Mouse (Mus musculus) heart, embryonic 16.5 days (tissue): ENCODE data around the gene Adh7. TPM values are rescaled to one million over a fixed set of nuclear protein-coding genes. Genes with fewer than 3 reads are reported as not detected.

Experiments
- ATAC-seq: fragments of 200-750 bp; cut with Nextera tagmentation; replicated peaks from 2 replicates; pipeline ENCODE4 v1.8.0; 2017; ENCODE audit warnings: moderate number of reproducible peaks; ENCODE audit not compliant: insufficient read depth, low FRiP score; ENCODE audit errors: extremely low read depth
- H3K27ac ChIP-seq: fragments of 300-500 bp; sonication (generic); 2 replicates; pipeline ENCODE4 v1.5.1; 2014; ENCODE audit warnings: mild to moderate bottlenecking, low read length, control low read depth, moderate library complexity
- H3K27me3 ChIP-seq: fragments of 300-500 bp; sonication (generic); 2 replicates; pipeline ENCODE4 v1.6.1; 2014; ENCODE audit warnings: low read length, mixed read lengths; ENCODE audit not compliant: control insufficient read depth, insufficient read depth
- H3K36me3 ChIP-seq: fragments of 300-500 bp; sonication (generic); 2 replicates; pipeline ENCODE4 v1.6.1; 2014; ENCODE audit not compliant: control insufficient read depth, insufficient read depth
- H3K4me1 ChIP-seq: fragments of 300-500 bp; sonication (generic); 2 replicates; pipeline ENCODE4 v1.6.1; 2014; ENCODE audit warnings: low read length, mixed read lengths; ENCODE audit not compliant: control insufficient read depth, insufficient read depth
- H3K4me2 ChIP-seq: fragments of 300-500 bp; sonication (generic); 2 replicates; pipeline ENCODE4 v1.6.1; 2014; ENCODE audit warnings: low read depth, mild to moderate bottlenecking, control low read depth, low read length
- H3K4me3 ChIP-seq: fragments of 300-500 bp; sonication (generic); 2 replicates; pipeline ENCODE4 v1.5.1; 2014; ENCODE audit warnings: mild to moderate bottlenecking, control low read depth, low read length
- H3K9ac ChIP-seq: fragments of 300-500 bp; sonication (generic); 2 replicates; pipeline ENCODE4 v1.6.1; 2014; ENCODE audit warnings: low read length, control low read depth
- H3K9me3 ChIP-seq: fragments of 300-500 bp; sonication (generic); replicated peaks from 2 replicates; pipeline ENCODE4 v1.6.1; 2016; ENCODE audit warnings: low read length; ENCODE audit not compliant: control insufficient read depth
- WGBS: fragments of 180-500 bp; shearing (Covaris S2); extraction: QIAGEN DNeasy Blood & Tissue Kit; methylation state at CpG from one replicate; pipeline ENCODE4 v1.1.7; 2014; 5-methylcytosine and 5-hydroxymethylcytosine counted together
- polyA plus RNA-seq: library from polyadenylated mRNA; unstranded; fragments of >200 nt; fragmentation: Nextera tagmentation; extraction: Ambion mirVana; gene quantifications from 2 replicates; pipeline ENCODE4 v1.2.1, GENCODE M21; 2015

Adh7 gene
- polyA plus RNA-seq, 1 experiment from 2014 or later: 0.30 TPM

- 91% methylated on average over 6 of the region's 6 CpGs for WGBS
- Histone ChIP-seq H3K27ac (no peak overlapping the region), H3K4me2 (no peak overlapping the region), H3K27me3 (no peaks in the 10 kb centered on the region), H3K9me3 (no peaks in the 10 kb centered on the region), H3K4me1 (no peaks in the 10 kb centered on the region), H3K36me3 (no peaks in the 10 kb centered on the region), H3K4me3 (no peak overlapping the region), H3K9ac (no peak overlapping the region)
- ATAC-seq: no peak
Observed at GRCm38 (mm10) chr3:138242933-138243332, 25.4 kb downstream of the Adh7 start.

GRCm38 (mm10) chr3:138244338-138244874 lies 26.8 kb downstream of the Adh7 start:
- Histone ChIP-seq H3K4me2 (no peak overlapping the region), H3K27ac (no peak overlapping the region), H3K9ac (no peak overlapping the region), H3K4me1 (no peaks in the 10 kb centered on the region), H3K36me3 (no peaks in the 10 kb centered on the region), H3K9me3 (no peaks in the 10 kb centered on the region), H3K27me3 (no peaks in the 10 kb centered on the region), H3K4me3 (no peak overlapping the region)
- 78% methylated on average over 7 of the region's 7 CpGs for WGBS
- ATAC-seq: no peak

GRCm38 (mm10) chr3:138246511-138247020 lies 29.0 kb downstream of the Adh7 start:
- no peak overlapping the region for H3K27ac ChIP-seq
- H3K4me3 ChIP-seq: no peak overlapping the region
- H3K9me3 ChIP-seq: no peaks in the 10 kb centered on the region
- H3K9ac ChIP-seq: no peak overlapping the region
- H3K4me2 ChIP-seq: no peak overlapping the region
- no peak for ATAC-seq
- no peaks in the 10 kb centered on the region for H3K36me3 ChIP-seq
- no peaks in the 10 kb centered on the region for H3K4me1 ChIP-seq
- H3K27me3 ChIP-seq: no peaks in the 10 kb centered on the region

- Histone ChIP-seq H3K27me3 (no peaks in the 10 kb centered on the region), H3K36me3 (no peaks in the 10 kb centered on the region), H3K9ac (no peak overlapping the region), H3K4me3 (no peak overlapping the region), H3K27ac (no peak overlapping the region), H3K4me2 (no peak overlapping the region), H3K4me1 (no peaks in the 10 kb centered on the region), H3K9me3 (no peaks in the 10 kb centered on the region)
- no peak for ATAC-seq
- WGBS: 78% methylated on average over 4 of the region's 4 CpGs
Observed at GRCm38 (mm10) chr3:138247241-138247640, 29.7 kb downstream of the Adh7 start.

- no peak overlapping the region for H3K4me2 ChIP-seq
- WGBS: 68% methylated on average over 7 of the region's 7 CpGs
- H3K4me1 ChIP-seq: no peaks in the 10 kb centered on the region
- no peak for ATAC-seq
- no peaks in the 10 kb centered on the region for H3K36me3 ChIP-seq
- no peak overlapping the region for H3K9ac ChIP-seq
- no peak overlapping the region for H3K27ac ChIP-seq
- no peaks in the 10 kb centered on the region for H3K9me3 ChIP-seq
- H3K27me3 ChIP-seq: no peaks in the 10 kb centered on the region
- no peak overlapping the region for H3K4me3 ChIP-seq
Observed at GRCm38 (mm10) chr3:138248011-138248410, 30.5 kb downstream of the Adh7 start.

- Histone ChIP-seq H3K27ac (no peak overlapping the region), H3K27me3 (no peaks in the 10 kb centered on the region)
- no peak for ATAC-seq
Observed at GRCm38 (mm10) chr3:138248746-138249145, 31.2 kb downstream of the Adh7 start.

GRCm38 (mm10) chr3:138251156-138251555 lies 33.6 kb downstream of the Adh7 start:
- no peak overlapping the region for H3K4me3 ChIP-seq
- no peaks in the 10 kb centered on the region for H3K27me3 ChIP-seq
- no peaks in the 10 kb centered on the region for H3K4me1 ChIP-seq
- H3K27ac ChIP-seq: no peak overlapping the region
- no peak for ATAC-seq
- WGBS: 75% methylated on average over 6 of the region's 6 CpGs
- no peaks in the 10 kb centered on the region for H3K9me3 ChIP-seq
- H3K4me2 ChIP-seq: no peak overlapping the region
- no peak overlapping the region for H3K9ac ChIP-seq
- no peaks in the 10 kb centered on the region for H3K36me3 ChIP-seq

More at GRCm38 (mm10) chr3:138248746-138249145, 31.2 kb downstream of the Adh7 start:
- WGBS: 75% methylated on average over 8 of the region's 8 CpGs
- no peak overlapping the region for H3K9ac ChIP-seq
- H3K4me1 ChIP-seq: no peaks in the 10 kb centered on the region
- no peak overlapping the region for H3K4me3 ChIP-seq
- no peaks in the 10 kb centered on the region for H3K9me3 ChIP-seq
- no peaks in the 10 kb centered on the region for H3K36me3 ChIP-seq
- no peak overlapping the region for H3K4me2 ChIP-seq

GRCm38 (mm10) chr3:138254205-138254604 lies 36.6 kb downstream of the Adh7 start:
- Histone ChIP-seq H3K4me3 (no peak overlapping the region), H3K4me2 (no peak overlapping the region), H3K9me3 (no peaks in the 10 kb centered on the region), H3K36me3 (no peaks in the 10 kb centered on the region), H3K4me1 (no peaks in the 10 kb centered on the region), H3K9ac (no peak overlapping the region), H3K27ac (no peak overlapping the region), H3K27me3 (no peaks in the 10 kb centered on the region)
- 75% methylated on average over 5 of the region's 5 CpGs for WGBS
- ATAC-seq: no peak

- no peaks in the 10 kb centered on the region for H3K4me1 ChIP-seq
- no peak overlapping the region for H3K4me3 ChIP-seq
- ATAC-seq: no peak
- WGBS: 32% methylated on average over 3 of the region's 3 CpGs
- H3K27ac ChIP-seq: no peak overlapping the region
- no peaks in the 10 kb centered on the region for H3K9me3 ChIP-seq
- no peak overlapping the region for H3K4me2 ChIP-seq
- no peaks in the 10 kb centered on the region for H3K27me3 ChIP-seq
- no peaks in the 10 kb centered on the region for H3K36me3 ChIP-seq
- H3K9ac ChIP-seq: no peak overlapping the region
Observed at GRCm38 (mm10) chr3:138255366-138255765, 37.8 kb downstream of the Adh7 start.
